Mouse (Mus musculus): ENCODE measurements around the gene 1700001P01Rik. TPM values are rescaled to one million over a fixed set of nuclear protein-coding genes. Genes with fewer than 3 reads are reported as not detected.
"Not testable (repeated sequence)": the region's sequence is repeated elsewhere in the genome, so short reads cannot be mapped to it uniquely, and the experiment has no call there.

The 1700001P01Rik gene
- polyA plus RNA-seq, 1 experiment from 2014 or later: 0.44 TPM

DNA sequence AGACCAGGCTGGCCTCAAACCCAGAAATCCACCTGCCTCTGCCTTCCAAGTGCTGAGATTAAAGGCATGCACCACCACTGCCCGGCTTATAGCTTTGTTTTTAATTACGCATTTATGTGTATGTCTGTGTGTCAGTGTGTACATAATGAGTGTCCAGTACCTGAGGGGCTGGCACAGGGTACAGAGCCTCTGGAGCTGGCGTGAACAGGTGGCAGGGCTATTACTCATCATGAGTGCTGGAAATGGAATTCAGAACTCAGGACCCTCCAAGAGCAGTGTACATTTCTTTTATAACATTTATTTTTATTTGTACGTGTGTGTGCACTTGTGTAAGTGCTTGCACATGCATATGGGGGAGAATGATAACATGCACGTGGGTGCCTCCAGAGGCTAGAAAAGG, 39.1 kb downstream of the 1700001P01Rik start:
- H3K27me3 ChIP-seq (replicated peaks; ENCODE audit: control insufficient read depth, insufficient read depth, low read length): no peaks in the 10 kb centered on the region
- H3K4me3 ChIP-seq (ENCODE audit: low read length): no peak overlapping the region
- peaks cover 5% of the 10 kb centered on the region for H3K4me1 ChIP-seq (ENCODE audit: control insufficient read depth, insufficient read depth, low read depth, low read length)
- H3K9me3 ChIP-seq (ENCODE audit: control insufficient read depth, low read length): no peaks in the 10 kb centered on the region
- H3K4me2 ChIP-seq (ENCODE audit: low read length): no peak overlapping the region
- H3K27ac ChIP-seq (ENCODE audit: low read depth, low read length): no peak overlapping the region
- 0 out of 2 replicates have a peak, but pooled peaks cover 2% of the 10 kb centered on the region for H3K36me3 ChIP-seq (ENCODE audit: control insufficient read depth, insufficient read depth, low read length)
- no peak for ATAC-seq
- WGBS: 91% methylated on average over 5 of the region's 5 CpGs
- H3K9ac ChIP-seq (ENCODE audit: low read depth, low read length): no peak overlapping the region

DNA sequence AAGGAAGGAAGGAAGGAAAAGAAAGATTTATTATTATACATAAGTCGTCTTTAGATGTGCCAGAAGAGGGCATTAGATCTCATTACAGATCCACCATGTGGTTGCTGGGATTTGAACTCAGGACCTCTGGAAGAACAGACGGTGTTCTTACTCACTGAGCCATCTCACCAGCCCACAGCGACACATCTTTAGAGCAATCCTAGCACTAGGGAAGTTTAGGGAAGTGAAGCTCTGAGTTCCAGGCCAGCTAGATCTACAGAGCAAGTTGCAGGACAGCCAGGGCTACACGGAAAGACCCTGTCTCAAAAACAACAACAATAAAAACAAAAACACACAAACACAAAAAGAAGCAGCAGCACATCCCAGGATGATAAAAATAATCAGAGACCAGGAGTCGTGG, 40.9 kb downstream of the 1700001P01Rik start:
- not testable (repeated sequence) for H3K4me1 ChIP-seq (ENCODE audit: control insufficient read depth, insufficient read depth, low read depth, low read length); H3K9me3 ChIP-seq (ENCODE audit: control insufficient read depth, low read length); H3K27ac ChIP-seq (ENCODE audit: low read depth, low read length); H3K4me3 ChIP-seq (ENCODE audit: low read length); H3K4me2 ChIP-seq (ENCODE audit: low read length); H3K27me3 ChIP-seq (replicated peaks; ENCODE audit: control insufficient read depth, insufficient read depth, low read length); H3K36me3 ChIP-seq (ENCODE audit: control insufficient read depth, insufficient read depth, low read length); H3K9ac ChIP-seq (ENCODE audit: low read depth, low read length); ATAC-seq
- 85% methylated on average over 5 of the region's 5 CpGs for WGBS

DNA sequence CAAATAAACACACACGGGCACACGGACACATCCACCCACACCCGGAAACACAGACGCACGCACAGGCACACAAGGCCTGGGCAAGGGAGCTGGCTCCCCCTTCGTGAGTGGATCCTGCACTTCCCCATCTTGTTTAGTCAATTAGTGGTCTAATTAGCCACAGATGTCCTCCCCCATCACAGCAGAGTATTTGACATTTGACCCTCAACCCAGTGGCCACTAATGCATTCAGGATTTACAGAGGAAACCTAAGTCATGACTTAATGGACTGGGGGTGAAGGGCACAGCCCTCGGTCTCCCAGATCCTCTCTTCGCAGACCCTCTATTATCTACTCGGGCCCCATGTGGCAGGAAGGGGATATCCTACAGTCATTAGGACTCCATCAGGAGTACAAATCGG, 42.0 kb downstream of the 1700001P01Rik start:
- H3K4me1 ChIP-seq (ENCODE audit: control insufficient read depth, insufficient read depth, low read depth, low read length): peaks cover 2% of the 10 kb centered on the region; the same call in 1 of the 2 replicates
- no peak overlapping the region for H3K4me2 ChIP-seq (ENCODE audit: low read length)
- no peaks in the 10 kb centered on the region for H3K27me3 ChIP-seq (replicated peaks; ENCODE audit: control insufficient read depth, insufficient read depth, low read length)
- no peak overlapping the region for H3K9ac ChIP-seq (ENCODE audit: low read depth, low read length)
- no peak overlapping the region for H3K27ac ChIP-seq (ENCODE audit: low read depth, low read length)
- no peak for ATAC-seq
- no peak overlapping the region for H3K4me3 ChIP-seq (ENCODE audit: low read length)
- no peaks in the 10 kb centered on the region for H3K9me3 ChIP-seq (ENCODE audit: control insufficient read depth, low read length)
- 53% methylated on average over 10 of the region's 10 CpGs for WGBS
- peaks cover 11% of the 10 kb centered on the region for H3K36me3 ChIP-seq (ENCODE audit: control insufficient read depth, insufficient read depth, low read length)

DNA sequence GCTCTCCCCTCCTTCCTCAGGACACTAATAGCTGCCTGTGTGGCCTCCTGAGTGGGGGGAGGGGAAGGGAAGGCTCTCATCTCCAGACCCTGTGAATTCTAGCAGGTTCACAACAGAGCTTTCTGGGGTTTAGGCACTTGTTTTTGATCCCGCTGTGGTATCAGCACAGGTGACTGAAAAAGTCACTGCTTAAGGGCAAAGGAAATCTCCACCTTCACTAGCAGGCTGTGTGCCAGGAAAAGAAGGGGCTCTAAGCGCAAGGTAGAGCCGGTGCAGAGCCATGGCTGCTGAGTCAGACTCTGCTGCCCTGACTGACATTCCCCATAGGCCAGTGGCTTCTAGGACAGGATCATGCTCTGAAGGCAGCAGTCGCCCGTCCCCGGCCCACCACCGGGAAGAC, 47.0 kb downstream of the 1700001P01Rik start:
- no peak overlapping the region for H3K4me2 ChIP-seq (ENCODE audit: low read length)
- H3K36me3 ChIP-seq (ENCODE audit: control insufficient read depth, insufficient read depth, low read length): peaks cover 41% of the 10 kb centered on the region
- no peak overlapping the region for H3K4me3 ChIP-seq (ENCODE audit: low read length)
- H3K27ac ChIP-seq (ENCODE audit: low read depth, low read length): no peak overlapping the region
- 89% methylated on average over 7 of the region's 7 CpGs for WGBS
- H3K4me1 ChIP-seq (ENCODE audit: control insufficient read depth, insufficient read depth, low read depth, low read length): peaks cover under 1% of the 10 kb centered on the region; the same call in 1 of the 2 replicates
- ATAC-seq: no peak
- no peaks in the 10 kb centered on the region for H3K27me3 ChIP-seq (replicated peaks; ENCODE audit: control insufficient read depth, insufficient read depth, low read length)
- no peaks in the 10 kb centered on the region for H3K9me3 ChIP-seq (ENCODE audit: control insufficient read depth, low read length)
- no peak overlapping the region for H3K9ac ChIP-seq (ENCODE audit: low read depth, low read length)

DNA sequence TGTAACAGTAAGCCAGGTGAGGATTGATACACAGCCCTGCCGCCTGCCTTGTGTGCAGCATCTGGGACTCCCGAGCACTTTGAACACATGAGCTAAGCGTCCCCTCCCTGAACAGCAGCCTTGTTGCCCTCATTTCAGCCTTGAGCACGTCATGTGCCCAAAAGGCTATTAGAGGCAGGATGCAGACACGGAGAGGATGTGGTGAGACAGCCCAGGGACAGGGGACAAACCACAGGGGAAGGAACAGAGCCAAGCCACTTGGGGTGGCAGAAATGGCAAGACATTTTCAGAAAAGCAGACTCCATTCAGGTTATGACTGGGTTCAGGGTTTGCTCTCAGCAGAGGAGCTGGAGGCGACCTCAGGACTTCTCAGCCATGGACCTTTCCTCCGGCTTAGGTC, 47.4 kb downstream of the 1700001P01Rik start:
- H3K27ac ChIP-seq (ENCODE audit: low read depth, low read length): no peak overlapping the region
- WGBS: 90% methylated on average over 7 of the region's 7 CpGs

DNA sequence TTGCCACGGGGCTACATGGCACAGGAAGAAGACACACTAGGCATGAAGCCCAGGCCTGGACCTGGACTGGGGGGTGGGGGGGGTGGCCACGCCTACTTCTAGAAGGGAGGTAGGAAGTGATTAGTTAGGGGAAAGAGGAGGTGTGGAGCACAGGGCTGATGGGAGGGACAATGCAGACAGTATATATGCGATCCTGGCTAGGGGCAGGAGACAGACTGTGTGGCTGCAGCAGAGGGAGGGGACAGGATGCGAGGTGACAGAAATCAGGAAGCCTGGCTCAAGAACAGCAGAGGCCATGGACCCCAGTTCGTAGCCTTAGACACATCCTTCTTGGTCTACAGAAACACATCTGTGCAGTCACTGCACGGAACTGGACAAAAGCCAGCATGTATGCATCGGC, 52.0 kb downstream of the 1700001P01Rik start:
- Histone ChIP-seq H3K4me3 (ENCODE audit: low read length) (no peak overlapping the region), H3K4me1 (ENCODE audit: control insufficient read depth, insufficient read depth, low read depth, low read length) (no peaks in the 10 kb centered on the region), H3K4me2 (ENCODE audit: low read length) (no peak overlapping the region), H3K27me3 (replicated peaks; ENCODE audit: control insufficient read depth, insufficient read depth, low read length) (no peaks in the 10 kb centered on the region), H3K9ac (ENCODE audit: low read depth, low read length) (no peak overlapping the region), H3K36me3 (ENCODE audit: control insufficient read depth, insufficient read depth, low read length) (peaks cover 70% of the 10 kb centered on the region), H3K27ac (ENCODE audit: low read depth, low read length) (no peak overlapping the region), H3K9me3 (ENCODE audit: control insufficient read depth, low read length) (no peaks in the 10 kb centered on the region; the same call in 1 of the 2 replicates)
- 83% methylated on average over 7 of the region's 7 CpGs for WGBS
- no peak for ATAC-seq

More for the DNA sequence above, 47.4 kb downstream of the 1700001P01Rik start:
- Histone ChIP-seq H3K9ac (ENCODE audit: low read depth, low read length) (no peak overlapping the region), H3K9me3 (ENCODE audit: control insufficient read depth, low read length) (no peaks in the 10 kb centered on the region), H3K4me2 (ENCODE audit: low read length) (no peak overlapping the region), H3K4me3 (ENCODE audit: low read length) (no peak overlapping the region), H3K4me1 (ENCODE audit: control insufficient read depth, insufficient read depth, low read depth, low read length) (no peaks in the 10 kb centered on the region), H3K27me3 (replicated peaks; ENCODE audit: control insufficient read depth, insufficient read depth, low read length) (no peaks in the 10 kb centered on the region), H3K36me3 (ENCODE audit: control insufficient read depth, insufficient read depth, low read length) (peaks cover 42% of the 10 kb centered on the region)
- ATAC-seq: no peak

Small RNAs within 50 kb of the gene (microRNA-seq; reads per million reads assigned to microRNA genes)
- gene Mir8102: not detected

Other genes with a start within 250 kb of the 1700001P01Rik start
- gene Srcin1, start 199.7 kb downstream of the 1700001P01Rik start, polyA plus RNA-seq (2015; fragmentation: Nextera tagmentation; extraction: Ambion mirVana): 8.0 and 8.9 TPM in 2 replicates
- 1.2 and 1.4 TPM in 2 replicates for gene Epop, start 146.2 kb downstream of the 1700001P01Rik start, polyA plus RNA-seq (2015; fragmentation: Nextera tagmentation; extraction: Ambion mirVana)
- gene Mllt6, start 112.5 kb downstream of the 1700001P01Rik start, polyA plus RNA-seq (2015; fragmentation: Nextera tagmentation; extraction: Ambion mirVana): 3.1 and 3.3 TPM in 2 replicates
- gene Cisd3, start 90.1 kb downstream of the 1700001P01Rik start, polyA plus RNA-seq (2015; fragmentation: Nextera tagmentation; extraction: Ambion mirVana): 37.2 and 42.4 TPM in 2 replicates
- gene Pcgf2, start 75.4 kb downstream of the 1700001P01Rik start, polyA plus RNA-seq (2015; fragmentation: Nextera tagmentation; extraction: Ambion mirVana): 15.4 and 19.2 TPM in 2 replicates
- gene Psmb3, start 72.5 kb downstream of the 1700001P01Rik start, polyA plus RNA-seq (2015; fragmentation: Nextera tagmentation; extraction: Ambion mirVana): 422 and 438 TPM in 2 replicates
- gene Pip4k2b, start 31.2 kb downstream of the 1700001P01Rik start, polyA plus RNA-seq (2015; fragmentation: Nextera tagmentation; extraction: Ambion mirVana): 3.6 and 4.4 TPM in 2 replicates
- 14.1 and 16.2 TPM in 2 replicates for gene Cwc25, start 9.4 kb downstream of the 1700001P01Rik start, polyA plus RNA-seq (2015; fragmentation: Nextera tagmentation; extraction: Ambion mirVana)
- gene Rpl23, start 6.5 kb upstream of the 1700001P01Rik start, polyA plus RNA-seq (2015; fragmentation: Nextera tagmentation; extraction: Ambion mirVana): 252 and 268 TPM in 2 replicates
- 176 and 191 TPM in 2 replicates for gene Lasp1, start 23.1 kb upstream of the 1700001P01Rik start, polyA plus RNA-seq (2015; fragmentation: Nextera tagmentation; extraction: Ambion mirVana)
- gene B230217C12Rik, start 64.9 kb upstream of the 1700001P01Rik start, polyA plus RNA-seq (2015; fragmentation: Nextera tagmentation; extraction: Ambion mirVana): 38.2 and 40.7 TPM in 2 replicates
- gene Fbxo47, start 108.2 kb upstream of the 1700001P01Rik start, polyA plus RNA-seq (2015; fragmentation: Nextera tagmentation; extraction: Ambion mirVana): 0.34 and 0.43 TPM in 2 replicates
- 2.1 and 2.8 TPM in 2 replicates for gene Plxdc1, start 210.5 kb upstream of the 1700001P01Rik start, polyA plus RNA-seq (2015; fragmentation: Nextera tagmentation; extraction: Ambion mirVana)
- 7.3 and 7.6 TPM in 2 replicates for gene Arl5c, start 220.3 kb upstream of the 1700001P01Rik start, polyA plus RNA-seq (2015; fragmentation: Nextera tagmentation; extraction: Ambion mirVana)
- gene Cacnb1, start 247.1 kb upstream of the 1700001P01Rik start, polyA plus RNA-seq (2015; fragmentation: Nextera tagmentation; extraction: Ambion mirVana): 59.6 and 69.0 TPM in 2 replicates